Mouse (Mus musculus) bone marrow macrophage, adult 2 months (primary cell): ENCODE measurements at regions not wholly inside any gene's neighbourhood (a gene's known extent, or its start where the extent isn't known, plus 50 kb on each side); places are given as distances from the start of the nearest gene placed in this dataset.

ENCODE experiments used
- H3K27ac ChIP-seq: 2 replicates; pipeline ENCODE4 v1.5.1; 2012; ENCODE audit warnings: low read depth, low read length; ENCODE audit not compliant: insufficient read depth
- H3K4me1 ChIP-seq: 2 replicates; pipeline ENCODE4 v1.6.1; 2012; ENCODE audit warnings: low read length; ENCODE audit not compliant: control insufficient read depth, insufficient read depth
- H3K4me3 ChIP-seq: 2 replicates; pipeline ENCODE4 v1.5.1; 2012; ENCODE audit warnings: mild to moderate bottlenecking, low read length, moderate library complexity; ENCODE audit not compliant: insufficient read depth
- CTCF ChIP-seq: IDR thresholded peaks from 2 replicates; pipeline ENCODE4 v1.5.1; 2012; ENCODE audit warnings: low read depth, mild to moderate bottlenecking, low read length, moderate library complexity
- POLR2A ChIP-seq: IDR thresholded peaks from 2 replicates; pipeline ENCODE4 v1.6.1; 2012; ENCODE audit warnings: mild to moderate bottlenecking, low read depth, low read length, borderline replicate concordance

DNA sequence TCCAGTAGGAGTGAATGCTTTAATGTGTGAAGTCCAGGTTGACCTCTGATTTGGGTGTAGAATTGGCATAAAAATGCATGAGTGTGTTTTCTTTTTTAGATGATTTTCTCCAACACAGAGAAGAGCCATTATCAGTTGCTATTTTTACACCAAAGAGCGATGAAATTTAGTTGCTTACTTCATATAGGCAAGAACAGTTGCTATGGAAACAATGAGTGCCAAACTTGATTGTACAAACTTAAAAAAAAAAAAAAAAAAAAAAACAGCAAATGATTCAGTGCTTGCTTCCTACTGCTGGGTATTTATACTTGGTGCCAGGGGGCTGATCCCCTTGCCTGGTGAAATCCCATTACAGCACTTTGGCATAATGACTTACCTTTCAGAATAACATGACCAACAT, 268.0 kb downstream of the Sec23a start:
- Histone ChIP-seq H3K27ac (no peak overlapping the region), H3K4me1 (no peaks in the 10 kb centered on the region), H3K4me3 (no peak overlapping the region)
- no peak for TF ChIP-seq POLR2A
- TF ChIP-seq CTCF = no peak

DNA sequence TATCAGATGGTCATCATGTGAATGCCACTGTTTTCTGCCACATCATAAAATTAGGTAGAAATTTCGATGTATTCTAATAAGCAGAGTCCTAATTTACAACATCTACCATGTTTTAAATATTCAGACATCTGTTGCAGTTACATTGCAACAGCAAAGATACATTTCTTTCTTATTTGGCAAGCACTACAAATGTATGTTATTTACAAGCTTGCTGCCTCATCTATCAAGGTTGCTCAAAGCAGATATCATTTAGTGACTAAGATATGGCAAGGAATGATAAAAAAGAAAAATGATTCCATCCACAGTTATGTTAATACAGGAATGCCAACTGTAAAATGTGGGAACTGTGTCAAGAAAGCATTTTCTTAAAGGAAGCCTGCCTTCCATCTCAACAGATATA, 283.7 kb downstream of the Sec23a start:
- TF ChIP-seq CTCF (no peak), POLR2A (no peak)
- Histone ChIP-seq H3K4me1 (no peaks in the 10 kb centered on the region), H3K4me3 (no peak overlapping the region), H3K27ac (no peak overlapping the region)

DNA sequence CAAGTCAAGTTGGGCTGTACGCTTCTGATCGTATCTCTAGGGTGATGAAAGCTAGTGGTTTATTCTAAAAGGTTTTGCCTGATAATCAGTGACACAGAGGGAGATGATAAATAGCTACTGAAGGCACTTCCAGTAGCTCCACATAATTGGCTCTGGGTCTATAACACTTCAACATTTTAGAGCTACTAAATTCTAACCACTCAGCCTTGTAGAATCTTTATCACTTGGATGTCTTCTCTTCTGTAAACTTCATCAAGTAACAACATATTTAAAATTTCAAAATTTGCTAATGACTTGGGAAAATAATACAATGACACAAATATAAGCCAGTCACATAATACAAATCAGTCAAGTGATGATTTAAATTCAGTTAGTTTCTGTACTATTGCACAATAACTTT, 284.3 kb downstream of the Sec23a start:
- Histone ChIP-seq H3K27ac (no peak overlapping the region), H3K4me3 (no peak overlapping the region), H3K4me1 (no peaks in the 10 kb centered on the region)
- TF ChIP-seq POLR2A (no peak), CTCF (no peak)

DNA sequence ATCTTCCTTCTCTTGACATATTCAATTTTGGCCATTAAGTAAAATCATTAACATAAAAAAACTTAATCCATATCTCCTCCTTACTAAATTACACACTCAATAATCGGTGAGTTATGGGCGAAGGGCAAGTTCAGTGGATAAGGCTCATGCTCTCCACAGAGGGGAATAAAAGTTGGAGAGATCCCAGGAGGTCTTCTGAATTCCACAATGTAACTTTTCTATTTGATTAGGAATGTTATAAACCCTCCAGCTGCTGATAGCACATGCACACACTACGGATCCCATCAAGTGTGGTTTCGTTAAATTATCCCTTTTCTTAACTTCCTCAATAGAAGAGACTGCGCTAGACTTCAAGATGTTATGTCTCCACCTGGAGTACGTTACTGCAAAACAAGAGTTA, 293.9 kb downstream of the Sec23a start:
- TF ChIP-seq POLR2A = no peak
- no peak overlapping the region for H3K27ac ChIP-seq
- H3K4me3 ChIP-seq = no peak overlapping the region
- no peaks in the 10 kb centered on the region for H3K4me1 ChIP-seq

- no peaks in the 10 kb centered on the region for H3K4me1 ChIP-seq
- TF ChIP-seq POLR2A = no peak
- TF ChIP-seq CTCF = no peak
- no peak overlapping the region for H3K27ac ChIP-seq
- H3K4me3 ChIP-seq = no peak overlapping the region
Measured at GRCm38 (mm10) chr12:58714207-58714606, 297.6 kb downstream of the Sec23a start.

DNA sequence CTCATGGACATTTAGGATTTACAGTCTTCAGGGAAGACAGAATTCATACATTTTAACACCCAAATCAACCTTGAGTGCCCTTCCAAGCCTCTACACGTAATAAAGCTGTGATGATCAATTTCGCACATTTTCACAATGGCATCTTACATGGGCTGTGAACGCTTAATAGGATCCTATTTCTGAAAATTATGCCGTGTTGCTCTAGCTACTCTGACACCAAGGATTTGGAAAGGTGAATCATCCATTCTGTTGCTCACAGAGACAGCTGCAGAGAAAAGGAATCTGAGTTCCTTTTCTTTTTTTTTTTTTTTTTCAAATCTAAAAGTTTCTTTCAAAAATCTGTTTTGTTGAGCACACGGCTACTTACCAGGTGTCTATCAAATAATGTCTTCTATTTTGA, 316.1 kb downstream of the Sec23a start:
- TF ChIP-seq CTCF = no peak
- Histone ChIP-seq H3K27ac (no peak overlapping the region), H3K4me3 (no peak overlapping the region), H3K4me1 (no peaks in the 10 kb centered on the region)

DNA sequence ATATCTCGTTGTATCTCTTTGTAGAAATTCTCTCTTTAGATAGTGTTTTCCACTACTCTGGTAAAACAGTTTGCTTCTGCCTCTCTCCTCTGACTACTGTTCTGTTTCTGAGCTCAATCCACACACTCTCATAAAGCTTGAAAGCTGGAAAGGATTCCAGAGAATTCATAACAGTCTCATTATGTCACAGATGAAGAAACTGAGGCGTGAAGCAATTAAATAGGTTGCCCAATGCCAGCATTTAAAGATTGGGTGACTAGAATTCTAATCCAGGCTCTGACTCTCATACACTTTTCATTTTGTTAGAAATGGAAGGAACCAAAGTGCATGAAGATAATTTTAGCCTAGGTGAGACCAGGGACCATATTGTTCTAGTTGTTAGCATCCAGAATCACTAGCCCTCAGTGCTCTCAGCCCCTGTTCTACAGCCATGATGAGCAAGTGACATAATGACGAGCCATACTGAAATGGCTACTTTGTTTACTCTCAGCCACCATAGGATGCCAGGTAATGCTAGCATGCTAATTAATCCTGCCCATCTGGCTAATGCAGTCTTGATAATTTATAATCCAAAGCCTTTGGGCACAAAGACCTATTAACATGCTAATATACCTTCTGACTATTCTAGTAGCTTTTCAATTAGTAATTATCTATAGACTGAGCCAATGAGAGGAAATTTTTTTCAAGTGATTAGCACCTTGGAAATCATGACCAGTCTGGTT, 341.7 kb downstream of the Sec23a start:
- H3K4me1 ChIP-seq = no peaks in the 10 kb centered on the region
- TF ChIP-seq CTCF = no peak
- TF ChIP-seq POLR2A = no peak
- H3K27ac ChIP-seq = no peak overlapping the region
- no peak overlapping the region for H3K4me3 ChIP-seq

GRCm38 (mm10) chr12:58654530-58655056, 357.2 kb downstream of the Sec23a start:
- Histone ChIP-seq H3K4me1 (no peaks in the 10 kb centered on the region), H3K27ac (no peak overlapping the region), H3K4me3 (no peak overlapping the region)
- TF ChIP-seq CTCF = no peak
- no peak for TF ChIP-seq POLR2A

- no peak overlapping the region for H3K27ac ChIP-seq
- TF ChIP-seq POLR2A = no peak
- H3K4me1 ChIP-seq = no peaks in the 10 kb centered on the region
- H3K4me3 ChIP-seq = no peak overlapping the region
Measured at GRCm38 (mm10) chr12:58653751-58654150, 358.1 kb downstream of the Sec23a start.

GRCm38 (mm10) chr12:58653222-58653621, 358.6 kb downstream of the Sec23a start:
- no peak overlapping the region for H3K4me3 ChIP-seq
- no peak for TF ChIP-seq CTCF
- no peak for TF ChIP-seq POLR2A
- no peak overlapping the region for H3K27ac ChIP-seq
- no peaks in the 10 kb centered on the region for H3K4me1 ChIP-seq

DNA sequence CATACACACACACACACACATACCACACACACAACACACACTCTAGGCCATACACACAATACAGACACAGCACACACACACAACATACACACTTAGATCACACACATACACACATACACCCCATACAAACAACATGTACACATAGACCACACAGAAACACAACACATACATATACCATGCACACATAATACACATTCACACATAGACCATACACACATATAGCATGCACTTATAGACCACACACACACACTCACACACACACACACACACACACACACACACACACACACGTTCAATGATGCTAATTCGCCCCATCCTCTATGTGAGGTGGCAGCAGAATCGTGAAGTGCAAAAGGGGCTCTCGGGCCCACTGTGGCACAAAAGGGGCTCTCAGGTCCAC, 359.1 kb downstream of the Sec23a start:
- Histone ChIP-seq H3K27ac (no peak overlapping the region), H3K4me3 (no peak overlapping the region), H3K4me1 (no peaks in the 10 kb centered on the region)
- TF ChIP-seq POLR2A = no peak
- no peak for TF ChIP-seq CTCF
